ENCODE assay signal across 14 mouse cellular contexts in the genomic region with DNA sequence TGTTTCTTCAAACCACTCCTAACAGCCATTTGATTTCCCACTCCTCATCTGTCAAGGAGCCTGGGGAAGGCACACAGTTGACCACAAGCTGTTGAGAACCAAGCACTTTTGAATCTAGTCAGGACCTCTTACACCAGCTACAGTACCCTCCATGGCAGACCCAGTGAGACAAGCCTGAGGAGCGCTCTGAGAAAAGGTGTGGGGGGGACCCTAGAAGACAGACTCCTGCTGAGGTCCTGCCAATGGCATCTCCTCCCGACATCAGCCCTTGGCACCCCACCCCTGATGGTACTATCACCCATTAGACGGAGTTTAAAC. TPM values are rescaled to one million over a fixed set of nuclear protein-coding genes. Genes with fewer than 3 reads are reported as not detected.
DNase-seq lines count a peak whose midpoint lies in the region; ATAC-seq lines count a peak whose summit lies in the region.
"Had no signal": no experiment of that assay in that cellular context is flagged by ENCODE, and none has a peak within 500 bp of the region (broad histone marks: within the 10 kb centered on the region; RNA-seq: fewer than 3 reads in every experiment).

No protein-coding gene starts in this region.

- ATAC-seq in heart, embryonic 16.5 days (replicated peaks; ENCODE audit: extremely low read depth, insufficient read depth, low FRiP score), result no peak
- no peak for ATAC-seq in liver, embryonic 13.5 days (ENCODE audit: low read depth)
- no peak for ATAC-seq in liver, embryonic 12.5 days
- no peak for ATAC-seq in embryonic facial prominence, embryonic 15.5 days (ENCODE audit: insufficient number of reproducible peaks, low FRiP score, low TSS enrichment, low read depth)
- no peak for ATAC-seq in liver, embryonic 16.5 days (ENCODE audit: low read depth)
- ATAC-seq in neural tube, embryonic 15.5 days (ENCODE audit: low FRiP score), result no peak

- H3K4me1 ChIP-seq in heart, embryonic 16.5 days (ENCODE audit: control insufficient read depth, insufficient read depth, low read length), result peaks cover 25% of the 10 kb centered on the region
- H3K4me1 ChIP-seq in heart, embryonic 10.5 days, result peaks cover 16% of the 10 kb centered on the region
- H3K4me1 ChIP-seq in liver, embryonic 13.5 days (replicated peaks), result peaks cover 13% of the 10 kb centered on the region
- H3K4me1 ChIP-seq in liver, embryonic 12.5 days, result peaks cover 8% of the 10 kb centered on the region; the same call in 1 of the 2 replicates
- peaks cover 27% of the 10 kb centered on the region for H3K4me1 ChIP-seq in embryonic facial prominence, embryonic 15.5 days
- H3K4me1 ChIP-seq in liver, embryonic 16.5 days (ENCODE audit: control insufficient read depth, low read depth, low read length), result no peaks in the 10 kb centered on the region; the same call in 1 of the 2 replicates
- H3K4me1 ChIP-seq in neural tube, embryonic 15.5 days, result peaks cover 16% of the 10 kb centered on the region

- H3K36me3 ChIP-seq in heart, embryonic 16.5 days (ENCODE audit: control insufficient read depth, insufficient read depth), result peaks cover 27% of the 10 kb centered on the region
- peaks cover 44% of the 10 kb centered on the region; the same call in 1 of the 2 replicates for H3K36me3 ChIP-seq in heart, embryonic 10.5 days
- peaks cover 40% of the 10 kb centered on the region for H3K36me3 ChIP-seq in liver, embryonic 13.5 days
- H3K36me3 ChIP-seq in liver, embryonic 12.5 days, result peaks cover 40% of the 10 kb centered on the region
- peaks cover 20% of the 10 kb centered on the region; the same call in 1 of the 2 replicates for H3K36me3 ChIP-seq in embryonic facial prominence, embryonic 15.5 days
- no peaks in the 10 kb centered on the region; the same call in 1 of the 2 replicates for H3K36me3 ChIP-seq in liver, embryonic 16.5 days (ENCODE audit: control insufficient read depth, insufficient read depth)
- peaks cover 46% of the 10 kb centered on the region for H3K36me3 ChIP-seq in neural tube, embryonic 15.5 days
- H3K36me3 ChIP-seq: midbrain, embryonic 12.5 days had no signal

- H3K9me3 ChIP-seq in heart, embryonic 16.5 days (replicated peaks; ENCODE audit: control insufficient read depth, low read length), result no peaks in the 10 kb centered on the region
- H3K9me3 ChIP-seq in heart, embryonic 10.5 days, result no peaks in the 10 kb centered on the region
- H3K9me3 ChIP-seq in liver, embryonic 13.5 days (replicated peaks), result no peaks in the 10 kb centered on the region
- H3K9me3 ChIP-seq in liver, embryonic 12.5 days (replicated peaks), result no peaks in the 10 kb centered on the region
- no peaks in the 10 kb centered on the region for H3K9me3 ChIP-seq in embryonic facial prominence, embryonic 15.5 days (replicated peaks)
- no peaks in the 10 kb centered on the region for H3K9me3 ChIP-seq in liver, embryonic 16.5 days (replicated peaks; ENCODE audit: control insufficient read depth, low read length)
- H3K9me3 ChIP-seq in neural tube, embryonic 15.5 days (replicated peaks), result no peaks in the 10 kb centered on the region
- H3K9me3 ChIP-seq: midbrain, embryonic 12.5 days had no signal

- H3K9ac ChIP-seq in heart, embryonic 16.5 days (ENCODE audit: low read length), result no peak overlapping the region
- no peak overlapping the region for H3K9ac ChIP-seq in liver, embryonic 13.5 days
- H3K9ac ChIP-seq in liver, embryonic 12.5 days, result no peak overlapping the region
- no peak overlapping the region for H3K9ac ChIP-seq in embryonic facial prominence, embryonic 15.5 days
- no peak overlapping the region for H3K9ac ChIP-seq in liver, embryonic 16.5 days (ENCODE audit: low read depth, low read length)
- no peak overlapping the region for H3K9ac ChIP-seq in neural tube, embryonic 15.5 days (replicated peaks)
- H3K9ac ChIP-seq: liver, embryonic 14.5 days; midbrain, embryonic 12.5 days had no signal

- no peak for DNase-seq in heart, embryonic 10.5 days (ENCODE audit: low spot score)
- DNase-seq in liver, embryonic 13.5 days, result no peak
- DNase-seq in layer of hippocampus, postnatal 14 days (ENCODE audit: low spot score in 2 of 2), result no peak
- DNase-seq: cerebellum, adult 9-11 months; spleen, adult 18-20 months; thymus, adult 18-20 months had no signal

- no peak overlapping the region for H3K4me2 ChIP-seq in heart, embryonic 16.5 days (ENCODE audit: low read depth, low read length)
- no peak overlapping the region for H3K4me2 ChIP-seq in liver, embryonic 13.5 days
- H3K4me2 ChIP-seq in liver, embryonic 12.5 days, result no peak overlapping the region
- no peak overlapping the region for H3K4me2 ChIP-seq in embryonic facial prominence, embryonic 15.5 days (replicated peaks)
- no peak overlapping the region for H3K4me2 ChIP-seq in liver, embryonic 16.5 days (ENCODE audit: low read depth, low read length)
- no peak overlapping the region for H3K4me2 ChIP-seq in neural tube, embryonic 15.5 days
- H3K4me2 ChIP-seq: midbrain, embryonic 12.5 days had no signal

- no peaks in the 10 kb centered on the region for H3K27me3 ChIP-seq in heart, embryonic 16.5 days (ENCODE audit: control insufficient read depth, insufficient read depth, low read length)
- H3K27me3 ChIP-seq in heart, embryonic 10.5 days (ENCODE audit: insufficient read depth, poor library complexity, severe bottlenecking), result no peaks in the 10 kb centered on the region
- no peaks in the 10 kb centered on the region for H3K27me3 ChIP-seq in liver, embryonic 13.5 days
- no peaks in the 10 kb centered on the region for H3K27me3 ChIP-seq in liver, embryonic 12.5 days (replicated peaks)
- H3K27me3 ChIP-seq in embryonic facial prominence, embryonic 15.5 days, result no peaks in the 10 kb centered on the region
- no peaks in the 10 kb centered on the region for H3K27me3 ChIP-seq in liver, embryonic 16.5 days (ENCODE audit: control insufficient read depth, insufficient read depth, low read depth, low read length)
- H3K27me3 ChIP-seq in neural tube, embryonic 15.5 days (replicated peaks), result no peaks in the 10 kb centered on the region
- H3K27me3 ChIP-seq: CH12.LX; midbrain, embryonic 12.5 days had no signal

- WGBS in heart, embryonic 16.5 days, result 85% methylated on average over 3 of the region's 3 CpGs
- 85% methylated on average over 3 of the region's 3 CpGs for WGBS in heart, embryonic 10.5 days
- WGBS in liver, embryonic 13.5 days (ENCODE audit: insufficient replicate concordance), result 72% methylated on average over 3 of the region's 3 CpGs
- WGBS in liver, embryonic 12.5 days (ENCODE audit: insufficient replicate concordance), result 75% methylated on average over 3 of the region's 3 CpGs
- 88% methylated on average over 3 of the region's 3 CpGs for WGBS in embryonic facial prominence, embryonic 15.5 days
- 81% methylated on average over 3 of the region's 3 CpGs for WGBS in liver, embryonic 16.5 days (ENCODE audit: insufficient replicate concordance)
- WGBS in neural tube, embryonic 15.5 days, result 92% methylated on average over 3 of the region's 3 CpGs

- H3K4me3 ChIP-seq in heart, embryonic 16.5 days (ENCODE audit: low read length), result no peak overlapping the region
- no peak overlapping the region for H3K4me3 ChIP-seq in heart, embryonic 10.5 days
- H3K4me3 ChIP-seq in liver, embryonic 13.5 days (replicated peaks), result no peak overlapping the region
- no peak overlapping the region for H3K4me3 ChIP-seq in liver, embryonic 12.5 days
- H3K4me3 ChIP-seq in embryonic facial prominence, embryonic 15.5 days (replicated peaks), result no peak overlapping the region
- no peak overlapping the region for H3K4me3 ChIP-seq in liver, embryonic 16.5 days (ENCODE audit: low read depth, low read length)
- no peak overlapping the region for H3K4me3 ChIP-seq in neural tube, embryonic 15.5 days (replicated peaks)
- H3K4me3 ChIP-seq: midbrain, embryonic 12.5 days had no signal

- peak overlapping the region; percentile 89 for H3K27ac ChIP-seq in heart, embryonic 16.5 days (ENCODE audit: low read length)
- H3K27ac ChIP-seq in heart, embryonic 10.5 days, result no peak overlapping the region
- H3K27ac ChIP-seq in liver, embryonic 13.5 days, result peak overlapping the region; percentile 4; the same call in 1 of the 2 replicates
- H3K27ac ChIP-seq in liver, embryonic 12.5 days, result no peak overlapping the region
- H3K27ac ChIP-seq in embryonic facial prominence, embryonic 15.5 days (replicated peaks), result peak overlapping the region; percentile 84; the same call in 1 of the 2 replicates
- H3K27ac ChIP-seq in liver, embryonic 16.5 days (ENCODE audit: low read length), result peak overlapping the region; percentile 33
- no peak overlapping the region for H3K27ac ChIP-seq in neural tube, embryonic 15.5 days (replicated peaks)
- H3K27ac ChIP-seq: liver, embryonic 14.5 days; midbrain, embryonic 12.5 days had no signal

RNA-seq across cellular contexts. Expression of a gene that starts 22.1 kb away (rescaled TPM):
- 4.9 and 6.2 TPM in 2 replicates for polyA plus RNA-seq in heart, embryonic 16.5 days (2015; fragmentation: Nextera tagmentation; extraction: Ambion mirVana)
- 3.2 and 4.9 TPM in 2 replicates for polyA plus RNA-seq in heart, embryonic 10.5 days (2016; fragmentation: Nextera tagmentation; extraction: Ambion mirVana)
- polyA plus RNA-seq in liver, embryonic 13.5 days (2015; fragmentation: Nextera tagmentation; extraction: Ambion mirVana), result 1.4 and 2.5 TPM in 2 replicates
- 2.9 and 3.1 TPM in 2 replicates for polyA plus RNA-seq in liver, embryonic 12.5 days (2016; fragmentation: Nextera tagmentation; extraction: Ambion mirVana)
- polyA plus RNA-seq in embryonic facial prominence, embryonic 15.5 days (2015; fragmentation: Nextera tagmentation; extraction: Ambion mirVana), result 3.6 and 4.4 TPM in 2 replicates
- polyA plus RNA-seq in liver, embryonic 16.5 days (2015; fragmentation: Nextera tagmentation; extraction: Ambion mirVana), result 3.6 and 4.1 TPM in 2 replicates
- 4.9 and 5.3 TPM in 2 replicates for polyA plus RNA-seq in neural tube, embryonic 15.5 days (2015; fragmentation: Nextera tagmentation; extraction: Ambion mirVana)
- total RNA-seq in layer of hippocampus, postnatal 14 days (2021), result 10 to 100 TPM; 24.2 to 28.6 TPM

RNA-seq across cellular contexts. Expression of a gene that starts 23.2 kb away (rescaled TPM):
- 105 and 117 TPM in 2 replicates for polyA plus RNA-seq in heart, embryonic 16.5 days (2015; fragmentation: Nextera tagmentation; extraction: Ambion mirVana)
- 70.6 and 74.2 TPM in 2 replicates for polyA plus RNA-seq in heart, embryonic 10.5 days (2016; fragmentation: Nextera tagmentation; extraction: Ambion mirVana)
- 21.9 and 22.5 TPM in 2 replicates for polyA plus RNA-seq in liver, embryonic 13.5 days (2015; fragmentation: Nextera tagmentation; extraction: Ambion mirVana)
- 31.9 and 32.4 TPM in 2 replicates for polyA plus RNA-seq in liver, embryonic 12.5 days (2016; fragmentation: Nextera tagmentation; extraction: Ambion mirVana)
- polyA plus RNA-seq in embryonic facial prominence, embryonic 15.5 days (2015; fragmentation: Nextera tagmentation; extraction: Ambion mirVana), result 144 and 145 TPM in 2 replicates
- polyA plus RNA-seq in liver, embryonic 16.5 days (2015; fragmentation: Nextera tagmentation; extraction: Ambion mirVana), result 18.6 and 19.7 TPM in 2 replicates
- polyA plus RNA-seq in neural tube, embryonic 15.5 days (2015; fragmentation: Nextera tagmentation; extraction: Ambion mirVana), result 114 and 172 TPM in 2 replicates
- 10 to 100 TPM; 20.6 to 21.9 TPM for total RNA-seq in layer of hippocampus, postnatal 14 days (2021)

RNA-seq across cellular contexts. Expression of a gene that starts 38.4 kb away (rescaled TPM):
- polyA plus RNA-seq in heart, embryonic 16.5 days (2015; fragmentation: Nextera tagmentation; extraction: Ambion mirVana), result 112 and 113 TPM in 2 replicates
- 132 and 152 TPM in 2 replicates for polyA plus RNA-seq in heart, embryonic 10.5 days (2016; fragmentation: Nextera tagmentation; extraction: Ambion mirVana)
- 86.5 and 95.8 TPM in 2 replicates for polyA plus RNA-seq in liver, embryonic 13.5 days (2015; fragmentation: Nextera tagmentation; extraction: Ambion mirVana)
- polyA plus RNA-seq in liver, embryonic 12.5 days (2016; fragmentation: Nextera tagmentation; extraction: Ambion mirVana), result 107 TPM in 2 replicates
- polyA plus RNA-seq in embryonic facial prominence, embryonic 15.5 days (2015; fragmentation: Nextera tagmentation; extraction: Ambion mirVana), result 148 TPM in 2 replicates
- 57.6 and 63.2 TPM in 2 replicates for polyA plus RNA-seq in liver, embryonic 16.5 days (2015; fragmentation: Nextera tagmentation; extraction: Ambion mirVana)
- polyA plus RNA-seq in neural tube, embryonic 15.5 days (2015; fragmentation: Nextera tagmentation; extraction: Ambion mirVana), result 144 and 149 TPM in 2 replicates
- total RNA-seq in layer of hippocampus, postnatal 14 days (2021), result 10 to 100 TPM; 63.6 to 63.7 TPM

RNA-seq across cellular contexts. Expression of a gene that starts 57.4 kb away (rescaled TPM):
- 5.5 and 5.7 TPM in 2 replicates for polyA plus RNA-seq in heart, embryonic 16.5 days (2015; fragmentation: Nextera tagmentation; extraction: Ambion mirVana)
- polyA plus RNA-seq in heart, embryonic 10.5 days (2016; fragmentation: Nextera tagmentation; extraction: Ambion mirVana), result 6.1 and 7.3 TPM in 2 replicates
- polyA plus RNA-seq in liver, embryonic 13.5 days (2015; fragmentation: Nextera tagmentation; extraction: Ambion mirVana), result 2.5 and 2.6 TPM in 2 replicates
- 3.6 and 4.1 TPM in 2 replicates for polyA plus RNA-seq in liver, embryonic 12.5 days (2016; fragmentation: Nextera tagmentation; extraction: Ambion mirVana)
- 11.4 and 12.6 TPM in 2 replicates for polyA plus RNA-seq in embryonic facial prominence, embryonic 15.5 days (2015; fragmentation: Nextera tagmentation; extraction: Ambion mirVana)
- polyA plus RNA-seq in liver, embryonic 16.5 days (2015; fragmentation: Nextera tagmentation; extraction: Ambion mirVana), result 1.5 and 2.0 TPM in 2 replicates
- 10.0 and 10.3 TPM in 2 replicates for polyA plus RNA-seq in neural tube, embryonic 15.5 days (2015; fragmentation: Nextera tagmentation; extraction: Ambion mirVana)
- total RNA-seq in layer of hippocampus, postnatal 14 days (2021), result 10 to 100 TPM; 11.6 to 12.6 TPM

Comparison
In these comparisons a context has a peak if more than half of its experiments do, and no peak if none do; other contexts are left out.
1. H3K27ac ChIP-seq: peak in heart, embryonic 16.5 days (single experiment), liver, embryonic 13.5 days (single experiment), embryonic facial prominence, embryonic 15.5 days (single experiment) and liver, embryonic 16.5 days (single experiment); none in heart, embryonic 10.5 days (single experiment), liver, embryonic 12.5 days (single experiment) and neural tube, embryonic 15.5 days (single experiment).